Mouse (Mus musculus): ENCODE results near the gene Gm6793. TPM values are rescaled to one million over a fixed set of nuclear protein-coding genes. Genes with fewer than 3 reads are reported as not detected.

Gm6793 gene
- polyA plus RNA-seq, 1 experiment, result 0.21 TPM

DNA sequence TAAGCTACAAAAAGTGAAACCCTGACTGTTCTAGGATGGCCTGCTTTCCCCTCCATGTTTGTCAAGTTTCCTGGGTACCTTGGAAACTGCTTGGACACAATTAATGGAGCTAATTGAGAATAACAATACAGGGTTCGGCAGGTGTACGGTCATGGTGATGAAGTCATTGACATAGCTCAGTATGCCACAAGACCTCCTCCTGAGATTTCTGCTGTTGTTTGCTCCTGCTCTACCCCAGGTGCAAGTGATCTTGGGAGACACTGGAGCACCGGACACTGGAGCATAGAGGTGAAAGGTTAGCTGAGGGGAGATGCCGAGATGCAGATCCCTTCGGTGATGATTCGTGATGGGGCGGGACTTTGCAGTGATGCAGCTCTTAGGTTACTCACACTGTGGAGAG is 18.2 kb upstream of the Gm6793 start:
- no peak for DNase-seq
- no peak for TF ChIP-seq CTCF (IDR thresholded peaks at IDR 0.05; ENCODE audit: insufficient read depth, low read length)
- no peak for TF ChIP-seq POLR2A (IDR thresholded peaks at IDR 0.05; ENCODE audit: borderline replicate concordance, extremely low read depth, low read depth, low read length)
- WGBS, result 59% methylated on average over 7 of the region's 7 CpGs
- Histone ChIP-seq H3K4me1 (ENCODE audit: control insufficient read depth, insufficient read depth, low read length) (no peaks in the 10 kb centered on the region), H3K4me3 (replicated peaks; ENCODE audit: extremely low read depth, low read depth, low read length) (no peak overlapping the region)

DNA sequence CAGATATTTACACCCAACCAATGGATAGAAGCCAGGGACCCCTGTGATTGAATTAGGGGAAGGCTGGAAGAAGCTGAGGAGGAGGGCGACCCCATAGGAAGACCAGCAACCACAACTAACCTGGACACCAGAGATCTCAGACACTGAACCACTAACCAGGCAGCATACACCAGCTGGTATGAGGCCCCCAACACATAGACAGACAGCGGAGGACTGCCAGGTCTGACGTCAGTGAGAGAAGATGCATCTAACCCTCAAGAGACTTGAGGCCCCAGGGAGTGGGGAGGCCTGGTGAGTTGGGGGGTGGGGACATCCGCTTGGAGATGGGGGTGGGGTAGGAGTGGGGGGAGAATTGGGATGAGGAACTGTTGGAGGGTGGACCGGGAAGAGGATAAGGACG is 15.8 kb upstream of the Gm6793 start:
- no peak for TF ChIP-seq POLR2A (IDR thresholded peaks at IDR 0.05; ENCODE audit: borderline replicate concordance, extremely low read depth, low read depth, low read length)
- no peak for TF ChIP-seq CTCF (IDR thresholded peaks at IDR 0.05; ENCODE audit: insufficient read depth, low read length)
- WGBS, result 50% methylated on average over 6 of the region's 6 CpGs
- H3K4me3 ChIP-seq (replicated peaks; ENCODE audit: extremely low read depth, low read depth, low read length), result no peak overlapping the region
- DNase-seq, result no peak
- no peaks in the 10 kb centered on the region for H3K4me1 ChIP-seq (ENCODE audit: control insufficient read depth, insufficient read depth, low read length)

DNA sequence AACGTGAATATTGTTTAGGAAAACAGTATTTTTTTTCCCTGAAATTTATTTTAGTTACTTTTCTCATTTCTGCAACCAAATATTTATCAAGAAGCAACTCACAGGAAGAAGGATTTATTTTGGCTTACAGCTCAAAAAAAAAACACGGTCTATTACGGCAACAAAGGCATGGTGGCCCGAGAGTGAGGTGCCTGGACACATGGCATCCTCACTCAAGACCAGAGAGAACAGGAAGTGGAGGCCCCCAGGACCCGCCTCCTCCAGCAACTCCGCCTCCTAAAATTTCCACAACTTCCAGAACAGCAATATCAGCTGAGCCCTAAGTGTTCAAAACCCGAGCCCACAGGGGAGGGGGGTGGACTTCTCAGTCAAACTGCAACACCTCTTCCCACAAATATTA is 14.6 kb upstream of the Gm6793 start:
- TF ChIP-seq CTCF (IDR thresholded peaks at IDR 0.05; ENCODE audit: insufficient read depth, low read length), result no peak
- WGBS, result 64% methylated on average over 7 of the region's 7 CpGs
- Histone ChIP-seq H3K4me1 (ENCODE audit: control insufficient read depth, insufficient read depth, low read length) (no peaks in the 10 kb centered on the region), H3K4me3 (replicated peaks; ENCODE audit: extremely low read depth, low read depth, low read length) (no peak overlapping the region)
- DNase-seq, result no peak

DNA sequence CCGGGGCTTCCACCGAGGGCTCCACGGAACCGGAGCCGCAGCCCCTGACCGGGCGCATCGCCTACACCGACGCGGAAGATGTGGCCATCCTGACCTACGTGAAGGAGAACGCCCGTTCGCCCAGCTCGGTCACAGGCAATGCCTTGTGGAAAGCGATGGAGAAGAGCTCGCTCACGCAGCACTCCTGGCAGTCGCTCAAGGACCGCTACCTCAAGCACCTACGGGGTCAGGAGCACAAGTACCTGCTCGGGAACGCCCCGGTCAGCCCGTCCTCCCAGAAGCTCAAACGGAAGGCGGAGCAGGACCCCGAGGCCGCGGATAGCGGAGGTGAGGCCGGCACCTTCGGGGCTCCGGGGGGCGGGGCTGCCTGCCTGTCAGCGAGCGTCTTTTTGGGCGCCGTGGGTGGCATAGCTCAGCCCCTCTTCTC is 3.0 kb downstream of the Gm6793 start:
- H3K4me3 ChIP-seq (replicated peaks; ENCODE audit: extremely low read depth, low read depth, low read length), result peak overlapping the region; percentile 90
- no peak for TF ChIP-seq CTCF (IDR thresholded peaks at IDR 0.05; ENCODE audit: insufficient read depth, low read length)
- no peak for TF ChIP-seq POLR2A (IDR thresholded peaks at IDR 0.05; ENCODE audit: borderline replicate concordance, extremely low read depth, low read depth, low read length)
- DNase-seq, result peak; percentile 58
- peaks cover 5% of the 10 kb centered on the region for H3K4me1 ChIP-seq (ENCODE audit: control insufficient read depth, insufficient read depth, low read length)
- under 1% methylated on average over 40 of the region's 40 CpGs for WGBS

DNA sequence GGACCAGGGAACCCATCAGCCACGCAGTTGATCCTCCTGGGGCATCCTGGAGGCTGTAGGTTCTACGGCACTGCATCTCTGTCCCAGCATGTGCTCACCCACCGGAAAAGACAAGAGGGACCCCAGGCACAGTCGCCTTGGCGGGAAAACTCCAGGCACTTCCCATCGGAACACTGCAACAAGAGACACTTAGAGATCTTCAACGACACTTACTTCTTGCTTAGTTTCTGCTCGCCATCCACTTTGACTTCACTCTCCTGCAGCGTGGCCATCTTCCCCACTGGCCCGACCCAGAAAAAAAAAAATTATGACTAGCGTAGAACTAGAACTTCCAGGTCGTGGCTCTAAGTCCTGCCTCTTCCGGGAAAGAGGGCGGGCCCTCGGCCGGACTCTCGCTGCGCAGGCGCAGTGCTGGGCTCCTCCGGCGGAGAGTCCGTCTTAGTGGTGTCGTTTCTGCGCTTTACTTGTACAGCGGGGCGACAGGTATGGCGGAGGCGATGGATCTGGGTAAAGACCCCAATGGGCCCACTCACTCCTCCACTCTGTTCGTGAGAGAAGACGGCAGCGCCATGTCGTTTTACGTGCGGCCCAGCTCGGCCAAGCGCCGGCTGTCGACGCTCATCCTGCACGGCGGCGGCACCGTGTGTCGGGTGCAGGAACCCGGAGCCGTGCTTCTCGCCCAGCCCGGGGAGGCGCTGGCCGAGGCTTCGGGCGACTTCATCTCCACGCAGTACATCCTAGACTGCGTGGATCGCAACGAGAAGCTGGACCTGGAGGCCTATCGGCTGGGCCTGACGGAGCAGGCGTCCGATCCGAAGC is 3.6 kb downstream of the Gm6793 start, which contains the start of the genes Kars and Terf2ip:
Gene Kars (minus strand): TSS at position 327 of the 819 bp plus-strand sequence.
Gene Terf2ip (plus strand): TSS at position 402 of the 819 bp plus-strand sequence.
- TF ChIP-seq POLR2A (IDR thresholded peaks at IDR 0.05; ENCODE audit: borderline replicate concordance, extremely low read depth, low read depth, low read length), result peak; percentile 96
- no peak for TF ChIP-seq CTCF (IDR thresholded peaks at IDR 0.05; ENCODE audit: insufficient read depth, low read length)
- DNase-seq, result peak; percentile 92
- under 1% methylated on average over 61 of the region's 61 CpGs for WGBS
- Histone ChIP-seq H3K4me1 (ENCODE audit: control insufficient read depth, insufficient read depth, low read length) (peaks cover 5% of the 10 kb centered on the region), H3K4me3 (replicated peaks; ENCODE audit: extremely low read depth, low read depth, low read length) (peak within 1 kb of the TSS; percentile 90)

DNA sequence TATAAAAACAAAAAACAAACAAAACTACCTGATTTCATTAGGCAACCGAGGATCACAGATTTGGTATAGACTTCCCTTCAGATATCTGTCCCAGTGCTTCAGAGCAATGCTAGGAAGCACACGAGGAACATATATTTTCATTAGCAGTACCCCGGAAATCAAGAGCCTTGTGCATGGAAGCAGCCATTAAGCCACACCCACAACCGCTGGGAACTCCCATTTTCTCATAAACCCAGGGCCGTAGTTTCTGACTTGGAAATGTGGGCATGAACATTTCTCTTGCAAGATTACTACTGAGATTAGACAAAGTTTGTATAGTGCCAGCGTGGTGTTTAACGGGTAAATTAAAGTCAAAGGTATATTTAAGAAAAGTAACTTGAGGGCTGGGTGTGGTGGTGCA is 5.3 kb downstream of the Gm6793 start:
- WGBS, result 87% methylated on average over 7 of the region's 7 CpGs
- Histone ChIP-seq H3K4me3 (replicated peaks; ENCODE audit: extremely low read depth, low read depth, low read length) (no peak overlapping the region), H3K4me1 (ENCODE audit: control insufficient read depth, insufficient read depth, low read length) (peaks cover 5% of the 10 kb centered on the region)
- no peak for DNase-seq
- TF ChIP-seq POLR2A (IDR thresholded peaks at IDR 0.05; ENCODE audit: borderline replicate concordance, extremely low read depth, low read depth, low read length), result no peak
- TF ChIP-seq CTCF (IDR thresholded peaks at IDR 0.05; ENCODE audit: insufficient read depth, low read length), result no peak

DNA sequence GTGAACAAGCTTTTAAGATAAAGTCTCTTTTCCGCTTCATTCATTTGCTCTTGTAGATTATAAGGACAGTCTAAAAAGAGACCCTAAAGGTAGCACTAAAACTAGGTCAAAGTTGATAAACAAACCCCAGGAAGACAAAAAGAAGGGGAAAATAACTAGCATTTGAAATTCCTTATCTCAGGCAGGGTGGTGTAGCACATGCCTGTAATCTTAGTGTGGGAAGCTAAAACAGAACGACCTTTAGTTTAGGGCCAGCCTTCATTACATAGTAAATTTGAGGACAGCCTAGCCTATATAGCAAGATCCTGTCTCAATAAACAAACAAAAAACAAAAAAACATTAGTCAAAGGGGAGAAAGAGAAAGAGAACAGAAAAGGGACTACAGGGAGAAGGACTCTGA is 7.2 kb downstream of the Gm6793 start:
- Histone ChIP-seq H3K4me3 (replicated peaks; ENCODE audit: extremely low read depth, low read depth, low read length) (no peak overlapping the region), H3K4me1 (ENCODE audit: control insufficient read depth, insufficient read depth, low read length) (no peaks in the 10 kb centered on the region)
- WGBS, result 97% methylated on average over 2 of the region's 2 CpGs
- no peak for DNase-seq
- TF ChIP-seq POLR2A (IDR thresholded peaks at IDR 0.05; ENCODE audit: borderline replicate concordance, extremely low read depth, low read depth, low read length), result no peak
- no peak for TF ChIP-seq CTCF (IDR thresholded peaks at IDR 0.05; ENCODE audit: insufficient read depth, low read length)

DNA sequence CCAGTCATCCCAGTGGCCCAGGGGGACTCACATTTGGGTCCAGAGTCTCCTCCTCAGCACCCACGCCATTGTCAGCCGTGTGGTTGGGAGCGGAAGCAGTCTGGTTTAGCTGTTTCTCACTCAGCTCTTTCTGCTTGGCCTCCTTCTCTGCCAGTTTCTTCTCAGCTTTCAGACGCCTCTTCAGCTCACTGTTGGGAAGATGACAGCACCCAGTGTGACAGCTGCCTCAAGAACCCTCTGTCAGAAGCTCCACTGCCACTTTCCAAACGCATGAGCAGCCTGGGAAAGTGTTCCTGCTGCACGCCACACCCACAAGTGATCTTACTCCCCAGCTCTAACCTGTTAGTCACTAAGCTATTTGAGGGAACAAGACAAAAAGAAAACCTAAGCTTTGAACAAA is 9.2 kb downstream of the Gm6793 start:
- no peak for DNase-seq
- Histone ChIP-seq H3K4me3 (replicated peaks; ENCODE audit: extremely low read depth, low read depth, low read length) (no peak overlapping the region), H3K4me1 (ENCODE audit: control insufficient read depth, insufficient read depth, low read length) (no peaks in the 10 kb centered on the region)
- TF ChIP-seq CTCF (IDR thresholded peaks at IDR 0.05; ENCODE audit: insufficient read depth, low read length), result no peak
- 90% methylated on average over 6 of the region's 6 CpGs for WGBS

DNA sequence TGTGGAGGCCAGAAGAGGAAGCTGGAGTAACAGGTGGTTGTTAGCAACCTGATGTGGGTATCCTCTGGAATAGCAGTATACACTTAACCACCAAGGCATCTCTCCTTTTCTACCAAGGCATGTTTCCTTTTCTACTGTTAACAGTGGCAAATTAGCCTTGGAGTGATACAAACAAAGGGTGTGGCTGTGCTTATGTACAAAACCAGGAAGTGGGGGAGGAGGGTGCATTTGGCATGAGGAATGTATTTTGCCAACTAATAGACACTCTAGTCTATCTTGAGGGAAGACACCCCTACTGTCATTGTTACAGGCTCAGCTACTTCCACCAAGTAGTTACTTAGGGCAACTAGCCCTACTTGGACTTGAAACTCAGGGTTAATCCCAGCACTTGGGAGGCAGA is 10.1 kb downstream of the Gm6793 start:
- no peaks in the 10 kb centered on the region for H3K4me1 ChIP-seq (ENCODE audit: control insufficient read depth, insufficient read depth, low read length)
- DNase-seq, result no peak
- H3K4me3 ChIP-seq (replicated peaks; ENCODE audit: extremely low read depth, low read depth, low read length), result no peak overlapping the region
- TF ChIP-seq POLR2A (IDR thresholded peaks at IDR 0.05; ENCODE audit: borderline replicate concordance, extremely low read depth, low read depth, low read length) (no peak), CTCF (IDR thresholded peaks at IDR 0.05; ENCODE audit: insufficient read depth, low read length) (no peak)

DNA sequence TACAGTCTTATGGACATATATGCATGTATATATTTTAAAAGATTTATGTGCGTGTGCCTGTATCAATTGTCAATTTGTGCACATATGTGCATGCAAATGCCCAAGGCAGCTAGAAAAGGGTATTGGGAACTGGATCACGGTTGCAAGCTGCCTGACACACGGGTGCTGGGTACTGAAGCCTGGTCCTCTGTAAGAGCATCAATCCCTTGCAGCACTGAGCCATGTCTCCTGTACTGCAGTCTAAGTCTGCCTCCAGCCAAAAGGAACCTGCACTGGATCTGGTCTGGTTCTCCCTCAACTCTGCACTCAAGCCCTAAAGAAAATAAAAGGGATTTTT is 22.2 kb downstream of the Gm6793 start:
- TF ChIP-seq POLR2A (IDR thresholded peaks at IDR 0.05; ENCODE audit: borderline replicate concordance, extremely low read depth, low read depth, low read length) (no peak), CTCF (IDR thresholded peaks at IDR 0.05; ENCODE audit: insufficient read depth, low read length) (no peak)
- 67% methylated on average over 3 of the region's 3 CpGs for WGBS
- DNase-seq, result no peak
- no peak overlapping the region for H3K4me3 ChIP-seq (replicated peaks; ENCODE audit: extremely low read depth, low read depth, low read length)
- no peaks in the 10 kb centered on the region for H3K4me1 ChIP-seq (ENCODE audit: control insufficient read depth, insufficient read depth, low read length)

Data from lung, adult 2 months (tissue).